Mouse (Mus musculus): ENCODE measurements around the gene Efr3b.

DNA sequence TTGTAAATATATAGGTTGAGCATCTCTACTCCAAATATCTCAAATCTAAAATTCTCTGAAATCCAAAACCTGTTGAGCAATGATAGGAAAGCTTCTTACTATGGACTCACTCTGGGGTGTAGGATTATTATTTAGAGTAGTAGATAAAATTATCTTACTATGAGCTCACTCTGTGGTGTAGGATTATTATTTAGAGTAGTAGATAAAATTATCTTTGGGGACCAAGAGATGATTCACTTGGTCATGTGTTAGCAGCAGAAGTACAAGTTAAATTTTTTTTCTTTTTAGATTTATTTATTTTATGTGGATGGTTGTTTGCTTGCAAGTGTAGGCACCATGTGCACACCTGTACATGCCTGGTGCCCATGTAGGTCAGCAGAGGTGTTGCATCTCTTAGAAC is 37.7 kb upstream of the Efr3b start:
- no peak for TF ChIP-seq POLR2A (IDR thresholded peaks at IDR 0.05; ENCODE audit: control insufficient read depth, low read depth, low read length)
- TF ChIP-seq CTCF (IDR thresholded peaks at IDR 0.05; ENCODE audit: control insufficient read depth, insufficient read depth, insufficient replicate concordance, low read depth, low read length) = no peak
